Mouse (Mus musculus) limb, embryonic 11.5 days (tissue): ENCODE measurements around the gene Msrb3. TPM values are rescaled to one million over a fixed set of nuclear protein-coding genes. Genes with fewer than 3 reads are reported as not detected.

Experiments
- ATAC-seq: fragments of 200-750 bp; cut with Nextera tagmentation; 2 replicates; pipeline ENCODE4 v1.8.0; 2017; ENCODE audit warnings: low read depth; ENCODE audit not compliant: insufficient number of reproducible peaks, low FRiP score, low TSS enrichment
- DNase-seq: peaks from one replicate; pipeline ENCODE4 v3.0.0-alpha.2; 2015; ENCODE audit warnings: low spot score
- H3K27ac ChIP-seq: fragments of 300-500 bp; sonication (generic); replicated peaks from 2 replicates; pipeline ENCODE4 v1.5.1; 2014; ENCODE audit warnings: low read depth, mild to moderate bottlenecking, low read length
- H3K27me3 ChIP-seq: fragments of 300-500 bp; sonication (generic); 2 replicates; pipeline ENCODE4 v1.6.1; 2014; ENCODE audit warnings: mild to moderate bottlenecking, low read length, mixed read lengths; ENCODE audit not compliant: control insufficient read depth, insufficient read depth
- H3K36me3 ChIP-seq: fragments of 300-500 bp; sonication (generic); 2 replicates; pipeline ENCODE4 v1.6.1; 2014; ENCODE audit warnings: mild to moderate bottlenecking, low read length, moderate library complexity, mixed read lengths; ENCODE audit not compliant: control insufficient read depth, insufficient read depth
- H3K4me1 ChIP-seq: fragments of 300-500 bp; sonication (generic); 2 replicates; pipeline ENCODE4 v1.6.1; 2014; ENCODE audit warnings: low read length, mixed read lengths; ENCODE audit not compliant: control insufficient read depth, insufficient read depth
- H3K4me2 ChIP-seq: fragments of 300-500 bp; sonication (generic); 2 replicates; pipeline ENCODE4 v1.6.1; 2014; ENCODE audit warnings: low read depth, mild to moderate bottlenecking, moderate library complexity; ENCODE audit not compliant: severe bottlenecking
- H3K4me3 ChIP-seq: fragments of 300-500 bp; sonication (generic); 2 replicates; pipeline ENCODE4 v1.5.1; 2014; ENCODE audit warnings: low read depth, low read length
- H3K9ac ChIP-seq: fragments of 300-500 bp; sonication (generic); 2 replicates; pipeline ENCODE4 v1.6.1; 2014; ENCODE audit warnings: mild to moderate bottlenecking, low read length
- H3K9me3 ChIP-seq: fragments of 300-500 bp; sonication (generic); 2 replicates; pipeline ENCODE4 v1.6.1; 2016; ENCODE audit warnings: low read length; ENCODE audit not compliant: control insufficient read depth
- WGBS: fragments of 180-500 bp; shearing (Covaris S2); extraction: QIAGEN DNeasy Blood & Tissue Kit; methylation state at CpG from one replicate; pipeline ENCODE4 v1.1.7; 2014; 5-methylcytosine and 5-hydroxymethylcytosine counted together
- polyA plus RNA-seq: library from polyadenylated mRNA; unstranded; fragments of >200 nt; fragmentation: Nextera tagmentation; extraction: Ambion mirVana; gene quantifications from 2 replicates; pipeline ENCODE4 v1.2.1, GENCODE M21; 2014

Msrb3 gene
- polyA plus RNA-seq, 1 experiment from 2014 or later, result 7.8 TPM

DNA sequence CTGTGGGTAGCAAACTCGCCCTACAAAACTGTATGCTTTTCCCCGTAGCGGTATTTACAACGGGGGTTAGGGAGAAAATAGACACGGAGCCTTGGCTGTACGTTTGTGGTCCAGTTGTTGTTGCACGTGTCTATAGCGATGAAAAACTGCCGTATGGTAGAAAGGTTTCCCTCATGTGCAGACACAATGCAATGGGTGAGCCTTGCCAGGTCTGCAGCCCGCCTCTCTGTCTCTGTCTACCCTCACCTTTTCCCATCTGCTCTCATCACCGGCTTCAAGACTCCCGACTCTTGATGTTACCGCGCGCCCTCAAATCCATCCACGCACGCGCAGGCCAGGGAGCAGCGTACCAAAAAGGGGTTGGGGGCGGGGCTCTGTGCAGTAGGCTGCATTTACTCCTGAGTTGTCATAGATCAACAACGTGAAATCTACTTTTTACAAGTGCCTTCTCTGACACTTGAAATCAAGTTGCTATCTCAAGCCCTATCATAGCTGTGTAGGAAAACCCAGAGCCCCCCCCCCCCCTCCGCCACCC is 29.6 kb downstream of the Msrb3 start:
- H3K9me3 ChIP-seq, result no peaks in the 10 kb centered on the region
- H3K36me3 ChIP-seq, result no peaks in the 10 kb centered on the region
- H3K4me2 ChIP-seq, result no peak overlapping the region
- H3K9ac ChIP-seq, result no peak overlapping the region
- DNase-seq (no peak), ATAC-seq (no peak)
- H3K4me1 ChIP-seq, result peaks cover 33% of the 10 kb centered on the region
- WGBS, result 89% methylated on average over 22 of the region's 22 CpGs
- no peaks in the 10 kb centered on the region for H3K27me3 ChIP-seq
- no peak overlapping the region for H3K27ac ChIP-seq
- no peak overlapping the region for H3K4me3 ChIP-seq

DNA sequence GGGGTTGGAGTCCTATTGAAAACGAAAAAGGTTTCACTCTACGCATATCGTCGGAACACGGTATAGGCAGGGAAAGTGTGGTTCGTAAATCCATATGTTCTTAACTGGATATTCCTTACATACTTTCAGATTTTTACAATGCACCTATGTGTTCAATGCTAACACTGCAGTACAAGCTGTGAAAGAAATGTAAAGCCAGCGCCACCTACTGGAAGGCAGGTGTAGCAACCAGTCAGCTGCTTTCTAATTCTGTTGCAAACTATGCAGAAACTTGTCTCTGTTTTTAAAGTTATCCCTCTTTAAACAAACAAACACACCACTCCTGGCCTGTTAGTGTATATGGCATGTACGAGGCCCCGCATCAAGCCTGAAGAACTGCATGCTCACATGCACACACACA is 34.5 kb downstream of the Msrb3 start:
- ATAC-seq, result no peak
- H3K36me3 ChIP-seq, result no peaks in the 10 kb centered on the region; the same call in 1 of the 2 replicates
- no peak overlapping the region for H3K4me2 ChIP-seq
- 0 out of 2 replicates have a peak overlapping the region, but pooled peaks have one; percentile 2 for H3K27ac ChIP-seq
- H3K9me3 ChIP-seq, result no peaks in the 10 kb centered on the region
- no peak overlapping the region for H3K9ac ChIP-seq
- H3K27me3 ChIP-seq, result no peaks in the 10 kb centered on the region
- WGBS, result 19% methylated on average over 9 of the region's 9 CpGs
- no peak overlapping the region for H3K4me3 ChIP-seq
- peak; percentile 84 for DNase-seq
- peaks cover 10% of the 10 kb centered on the region; the same call in 1 of the 2 replicates for H3K4me1 ChIP-seq

DNA sequence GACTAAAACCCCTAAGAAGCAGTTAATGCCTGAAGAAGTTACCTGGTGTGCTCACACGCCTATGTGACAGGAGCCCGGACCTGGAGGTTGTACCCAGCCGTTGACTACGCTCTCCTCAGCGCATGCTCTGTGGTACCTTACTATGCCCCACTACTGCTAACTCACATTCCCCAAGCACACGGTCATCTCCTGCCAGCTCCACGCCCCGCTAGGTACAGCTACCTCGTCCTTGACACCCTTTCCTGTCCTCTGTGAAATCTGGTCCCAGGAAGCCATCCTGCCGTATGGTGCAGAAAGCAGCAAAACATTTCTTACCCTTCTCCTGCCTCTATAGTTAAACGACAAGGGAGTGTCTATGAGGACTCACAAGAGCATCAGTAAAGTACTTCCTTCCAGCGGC is 37.2 kb downstream of the Msrb3 start:
- H3K36me3 ChIP-seq, result no peaks in the 10 kb centered on the region; the same call in 1 of the 2 replicates
- H3K4me2 ChIP-seq, result no peak overlapping the region
- DNase-seq (no peak), ATAC-seq (no peak)
- no peaks in the 10 kb centered on the region for H3K9me3 ChIP-seq
- H3K4me1 ChIP-seq, result peaks cover 19% of the 10 kb centered on the region
- H3K9ac ChIP-seq, result no peak overlapping the region
- no peak overlapping the region for H3K27ac ChIP-seq
- WGBS, result 94% methylated on average over 12 of the region's 12 CpGs
- no peaks in the 10 kb centered on the region for H3K27me3 ChIP-seq
- H3K4me3 ChIP-seq, result no peak overlapping the region

DNA sequence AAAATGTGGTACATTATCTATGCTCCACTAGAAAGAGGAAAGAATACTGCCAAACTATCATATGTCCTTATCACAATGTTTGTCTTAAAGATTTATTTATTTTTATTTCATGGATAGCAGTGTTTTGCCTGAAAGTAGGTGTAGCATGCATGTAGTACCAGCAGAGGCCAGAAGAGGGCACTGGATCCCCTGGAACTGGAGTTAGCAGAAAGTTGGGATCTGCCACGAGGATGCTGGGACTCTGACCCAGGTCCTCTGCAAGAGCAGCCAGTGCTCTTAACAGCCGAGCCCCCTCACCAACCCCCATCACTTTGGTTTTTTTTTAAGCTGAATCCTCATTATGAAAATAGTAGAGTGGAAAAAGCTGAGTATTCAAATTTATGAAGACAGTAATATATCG is 37.7 kb downstream of the Msrb3 start:
- peaks cover 19% of the 10 kb centered on the region for H3K4me1 ChIP-seq
- no peak overlapping the region for H3K9ac ChIP-seq
- H3K27me3 ChIP-seq, result no peaks in the 10 kb centered on the region
- 82% methylated on average over 3 of the region's 3 CpGs for WGBS
- no peak overlapping the region for H3K27ac ChIP-seq
- H3K9me3 ChIP-seq, result no peaks in the 10 kb centered on the region
- H3K36me3 ChIP-seq, result no peaks in the 10 kb centered on the region; the same call in 1 of the 2 replicates
- H3K4me3 ChIP-seq, result no peak overlapping the region
- DNase-seq, result peak; percentile 68
- H3K4me2 ChIP-seq, result no peak overlapping the region
- no peak for ATAC-seq

DNA sequence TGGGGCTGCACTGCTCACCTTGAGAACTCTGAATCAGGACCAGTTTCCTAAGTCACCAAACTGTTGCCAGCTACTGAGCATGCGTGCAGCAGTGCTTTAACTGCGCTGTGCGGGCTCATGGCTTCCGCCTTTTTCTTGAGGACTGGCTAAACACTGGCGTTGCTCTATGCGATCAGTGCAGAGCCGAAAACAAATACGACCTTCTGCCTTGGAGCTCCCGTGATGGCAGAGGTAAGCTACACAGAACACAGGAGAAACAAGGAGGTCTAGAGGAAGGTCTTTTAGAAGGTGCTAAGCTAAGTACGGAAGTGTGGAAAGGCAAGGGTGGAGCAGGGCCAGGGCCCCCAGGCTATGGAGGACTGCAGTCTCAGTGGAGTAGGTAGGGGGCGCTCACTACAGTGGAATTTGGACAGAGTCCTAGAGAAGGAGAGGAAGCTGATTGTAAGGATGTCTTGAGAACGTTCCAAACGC is 41.3 kb downstream of the Msrb3 start:
- H3K4me1 ChIP-seq, result peaks cover 31% of the 10 kb centered on the region
- H3K9me3 ChIP-seq, result no peaks in the 10 kb centered on the region
- DNase-seq (peak; percentile 84), ATAC-seq (peak; percentile 81)
- no peak overlapping the region for H3K4me3 ChIP-seq
- WGBS, result 35% methylated on average over 13 of the region's 13 CpGs
- H3K4me2 ChIP-seq, result peak overlapping the region; percentile 27
- no peak overlapping the region for H3K9ac ChIP-seq
- peak overlapping the region; percentile 73; the same call in 1 of the 2 replicates for H3K27ac ChIP-seq
- no peaks in the 10 kb centered on the region for H3K27me3 ChIP-seq
- no peaks in the 10 kb centered on the region; the same call in 1 of the 2 replicates for H3K36me3 ChIP-seq

DNA sequence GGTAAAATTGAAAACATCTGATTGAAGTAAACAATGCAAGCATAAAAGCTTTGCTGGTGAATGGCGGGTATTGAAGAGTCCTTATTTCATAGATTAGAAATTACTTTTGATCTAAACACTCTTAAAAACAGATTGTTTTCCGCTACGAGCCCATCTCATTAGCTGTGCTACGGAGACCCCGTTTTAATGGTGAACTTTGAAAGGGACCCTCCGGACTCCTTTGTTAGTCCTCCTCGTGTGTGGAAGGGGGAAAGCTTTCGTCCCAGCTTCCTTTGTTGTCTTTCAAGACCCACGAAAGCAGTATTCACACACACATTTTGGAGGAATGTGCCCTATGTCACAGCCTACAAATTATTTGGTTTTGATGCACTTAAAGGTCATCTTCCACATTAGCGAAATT is 44.6 kb downstream of the Msrb3 start:
- Histone ChIP-seq H3K36me3 (no peaks in the 10 kb centered on the region), H3K27ac (peak overlapping the region; percentile 76; the same call in 1 of the 2 replicates), H3K9ac (no peak overlapping the region), H3K4me1 (peaks cover 49% of the 10 kb centered on the region), H3K4me3 (no peak overlapping the region), H3K4me2 (no peak overlapping the region), H3K27me3 (no peaks in the 10 kb centered on the region), H3K9me3 (no peaks in the 10 kb centered on the region)
- peak; percentile 30 for DNase-seq
- 38% methylated on average over 10 of the region's 10 CpGs for WGBS
- no peak for ATAC-seq

DNA sequence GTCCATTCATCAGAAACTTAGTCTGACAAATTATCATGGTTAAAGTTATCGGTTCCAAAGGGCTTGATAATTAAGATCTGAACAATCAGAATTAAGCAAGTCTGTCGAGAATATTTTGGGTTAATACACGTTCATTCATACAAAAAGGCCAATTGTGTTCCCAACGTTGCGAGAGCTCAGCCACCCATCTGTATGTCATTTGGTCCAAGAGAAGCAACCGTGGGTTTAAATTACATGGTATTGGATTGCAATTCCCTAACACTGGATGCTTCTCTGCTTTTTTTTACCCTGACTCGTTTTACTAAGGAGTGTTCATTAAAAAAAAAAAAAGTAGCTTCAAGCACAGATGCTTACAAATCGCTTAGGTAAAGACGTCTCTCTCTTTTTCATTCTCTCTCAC is 45.1 kb downstream of the Msrb3 start:
- Histone ChIP-seq H3K9me3 (no peaks in the 10 kb centered on the region), H3K27me3 (no peaks in the 10 kb centered on the region), H3K36me3 (no peaks in the 10 kb centered on the region), H3K4me3 (no peak overlapping the region), H3K9ac (no peak overlapping the region), H3K4me2 (0 out of 2 replicates have a peak overlapping the region, but pooled peaks have one; percentile 10), H3K4me1 (peaks cover 50% of the 10 kb centered on the region), H3K27ac (no peak overlapping the region)
- peak; percentile 25 for DNase-seq
- ATAC-seq, result no peak
- 26% methylated on average over 9 of the region's 9 CpGs for WGBS

DNA sequence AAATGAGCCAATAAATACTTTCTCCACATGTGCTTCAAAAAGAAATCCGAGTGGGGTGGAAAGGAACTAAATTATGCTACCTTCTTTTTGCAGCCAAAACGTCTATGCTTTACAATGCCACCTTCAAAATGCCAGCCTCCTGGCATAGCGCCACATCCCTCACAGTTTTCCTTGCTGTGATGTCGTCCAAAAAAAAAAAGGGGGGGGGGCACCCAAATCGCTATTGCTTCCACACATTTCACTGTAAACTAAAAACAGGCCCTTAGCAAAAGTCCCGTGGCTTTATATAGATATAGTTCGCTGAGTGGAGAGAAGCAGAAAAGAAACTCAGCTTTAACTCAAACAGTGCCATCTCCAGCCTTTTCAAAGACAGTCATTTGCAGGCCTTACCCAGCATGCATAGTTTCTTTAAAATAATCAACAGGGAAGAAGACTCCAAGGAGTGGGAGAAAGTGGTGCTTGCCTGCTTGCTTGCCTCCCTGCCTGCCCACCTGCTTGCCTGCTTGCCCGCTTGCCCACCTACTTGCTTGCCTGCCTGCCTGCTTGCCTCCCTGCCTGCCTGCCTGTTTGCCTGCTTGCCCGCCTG is 47.6 kb downstream of the Msrb3 start:
- Histone ChIP-seq H3K9me3 (no peaks in the 10 kb centered on the region), H3K4me1 (peaks cover 39% of the 10 kb centered on the region), H3K4me2 (peak overlapping the region; percentile 27; the same call in 1 of the 2 replicates), H3K9ac (no peak overlapping the region), H3K27me3 (no peaks in the 10 kb centered on the region), H3K27ac (peak overlapping the region; percentile 93), H3K4me3 (no peak overlapping the region), H3K36me3 (no peaks in the 10 kb centered on the region)
- ATAC-seq (no peak), DNase-seq (peak; percentile 42)
- WGBS, result 38% methylated on average over 9 of the region's 9 CpGs
